Mouse (Mus musculus) intestine, postnatal 0 days (tissue): Measurements from ENCODE around the gene Aldh3b3. TPM values are rescaled to one million over a fixed set of nuclear protein-coding genes. Genes with fewer than 3 reads are reported as not detected.

Experiments used
- ATAC-seq: fragments of 200-750 bp; cut with Nextera tagmentation; 2 replicates; pipeline ENCODE4 v1.8.0; 2017; ENCODE audit warnings: mild to moderate bottlenecking, moderate TSS enrichment, moderate library complexity
- H3K27ac ChIP-seq: fragments of 300-500 bp; sonication (generic); 2 replicates; pipeline ENCODE4 v1.5.1; 2014; ENCODE audit warnings: mild to moderate bottlenecking, low read depth, low read length, moderate library complexity
- H3K27me3 ChIP-seq: fragments of 300-500 bp; sonication (generic); replicated peaks from 2 replicates; pipeline ENCODE4 v1.6.1; 2014; ENCODE audit warnings: low read length, mixed read lengths; ENCODE audit not compliant: control insufficient read depth, insufficient read depth
- H3K36me3 ChIP-seq: fragments of 300-500 bp; sonication (generic); 2 replicates; pipeline ENCODE4 v1.6.1; 2014; ENCODE audit warnings: mild to moderate bottlenecking, moderate library complexity; ENCODE audit not compliant: control insufficient read depth, insufficient read depth
- H3K4me1 ChIP-seq: fragments of 300-500 bp; sonication (generic); replicated peaks from 2 replicates; pipeline ENCODE4 v1.6.1; 2014; ENCODE audit warnings: antibody characterized with exemption, low read length, mixed read lengths; ENCODE audit not compliant: control insufficient read depth, insufficient read depth
- H3K4me2 ChIP-seq: fragments of 300-500 bp; sonication (generic); replicated peaks from 2 replicates; pipeline ENCODE4 v1.6.1; 2014; ENCODE audit warnings: low read depth, mild to moderate bottlenecking, moderate library complexity
- H3K4me3 ChIP-seq: fragments of 300-500 bp; sonication (generic); 2 replicates; pipeline ENCODE4 v1.5.1; 2014; ENCODE audit warnings: low read depth, low read length
- H3K9ac ChIP-seq: fragments of 300-500 bp; sonication (generic); 2 replicates; pipeline ENCODE4 v1.6.1; 2014; ENCODE audit warnings: mild to moderate bottlenecking, low read depth, low read length
- H3K9me3 ChIP-seq: fragments of 300-500 bp; sonication (generic); 2 replicates; pipeline ENCODE4 v1.6.1; 2016; ENCODE audit warnings: mixed run types; ENCODE audit not compliant: control insufficient read depth
- CTCF ChIP-seq: sonication (generic); IDR thresholded peaks from 2 replicates; pipeline ENCODE4 v1.5.1; 2016; ENCODE audit warnings: low read depth, mild to moderate bottlenecking, control low read depth, antibody characterized with exemption, moderate library complexity
- WGBS: fragments of 180-500 bp; shearing (Covaris S2); extraction: QIAGEN DNeasy Blood & Tissue Kit; methylation state at CpG from one replicate; pipeline ENCODE4 v1.1.7; 2014; 5-methylcytosine and 5-hydroxymethylcytosine counted together
- polyA plus RNA-seq: library from polyadenylated mRNA; unstranded; fragments of >200 nt; fragmentation: Nextera tagmentation; extraction: Ambion mirVana; gene quantifications from 2 replicates; pipeline ENCODE4 v1.2.1, GENCODE M21; 2015

The Aldh3b3 gene
- polyA plus RNA-seq, 1 experiment from 2014 or later = not detected

GRCm38 (mm10) chr19:4005091-4005490 is 46.6 kb downstream of the Aldh3b3 start:
- H3K4me2 ChIP-seq = no peak overlapping the region
- H3K27ac ChIP-seq = no peak overlapping the region
- H3K36me3 ChIP-seq = peaks cover 49% of the 10 kb centered on the region
- no peak overlapping the region for H3K4me3 ChIP-seq
- H3K9me3 ChIP-seq = no peaks in the 10 kb centered on the region
- 81% methylated on average over 9 of the region's 9 CpGs for WGBS
- H3K9ac ChIP-seq = no peak overlapping the region
- H3K4me1 ChIP-seq = peaks cover 4% of the 10 kb centered on the region; the same call in 1 of the 2 replicates
- no peak for TF ChIP-seq CTCF
- no peaks in the 10 kb centered on the region for H3K27me3 ChIP-seq
- no peak for ATAC-seq

GRCm38 (mm10) chr19:4005971-4006370 is 47.5 kb downstream of the Aldh3b3 start:
- no peak for TF ChIP-seq CTCF
- H3K36me3 ChIP-seq = peaks cover 53% of the 10 kb centered on the region
- no peak for ATAC-seq
- no peaks in the 10 kb centered on the region for H3K9me3 ChIP-seq
- H3K4me3 ChIP-seq = no peak overlapping the region
- H3K9ac ChIP-seq = no peak overlapping the region
- peaks cover 4% of the 10 kb centered on the region; the same call in 1 of the 2 replicates for H3K4me1 ChIP-seq
- H3K4me2 ChIP-seq = no peak overlapping the region
- no peaks in the 10 kb centered on the region for H3K27me3 ChIP-seq
- WGBS = 94% methylated on average over 8 of the region's 8 CpGs
- H3K27ac ChIP-seq = no peak overlapping the region

- Histone ChIP-seq H3K4me1 (no peaks in the 10 kb centered on the region), H3K9me3 (no peaks in the 10 kb centered on the region), H3K4me2 (no peak overlapping the region), H3K36me3 (peaks cover 44% of the 10 kb centered on the region), H3K9ac (no peak overlapping the region), H3K4me3 (no peak overlapping the region), H3K27me3 (no peaks in the 10 kb centered on the region), H3K27ac (no peak overlapping the region)
- no peak for ATAC-seq
- no peak for TF ChIP-seq CTCF
- 94% methylated on average over 5 of the region's 5 CpGs for whole genome bisulfite sequencing
Observed at GRCm38 (mm10) chr19:4011086-4011485, 52.6 kb downstream of the Aldh3b3 start.

- peak; percentile 95 for TF ChIP-seq CTCF
- H3K9me3 ChIP-seq = no peaks in the 10 kb centered on the region
- under 1% methylated on average over 45 of the region's 45 CpGs for WGBS
Observed at GRCm38 (mm10) chr19:4012432-4013022, 54.1 kb downstream of the Aldh3b3 start, which contains the start of gene Ndufv1. Gene Ndufv1, minus strand, starts transcription at chr19:4012806.

GRCm38 (mm10) chr19:4013066-4013465 is 54.6 kb downstream of the Aldh3b3 start:
- Histone ChIP-seq H3K9me3 (no peaks in the 10 kb centered on the region), H3K4me2 (peak overlapping the region; percentile 72), H3K4me3 (peak overlapping the region; percentile 85; the same call in 1 of the 2 replicates), H3K27me3 (no peaks in the 10 kb centered on the region), H3K4me1 (no peaks in the 10 kb centered on the region), H3K27ac (no peak overlapping the region), H3K36me3 (peaks cover 24% of the 10 kb centered on the region), H3K9ac (no peak overlapping the region)
- no peak for TF ChIP-seq CTCF
- WGBS = 18% methylated on average over 9 of the region's 9 CpGs
- ATAC-seq = no peak; the same call in 1 of the 2 replicates

More at GRCm38 (mm10) chr19:4012432-4013022, 54.1 kb downstream of the Aldh3b3 start, which contains the start of gene Ndufv1:
- no peaks in the 10 kb centered on the region for H3K4me1 ChIP-seq
- H3K4me2 ChIP-seq = peak within 1 kb of the TSS; percentile 72
- H3K27me3 ChIP-seq = no peaks in the 10 kb centered on the region
- peak; percentile 99 for ATAC-seq
- peaks cover 30% of the 10 kb centered on the region for H3K36me3 ChIP-seq
- H3K4me3 ChIP-seq = peak within 1 kb of the TSS; percentile 85
- peak within 1 kb of the TSS; percentile 58 for H3K9ac ChIP-seq
- peak within 1 kb of the TSS; percentile 73 for H3K27ac ChIP-seq

- peaks cover 7% of the 10 kb centered on the region for H3K36me3 ChIP-seq
- H3K4me2 ChIP-seq = no peak overlapping the region
- H3K4me3 ChIP-seq = no peak overlapping the region
- no peaks in the 10 kb centered on the region for H3K9me3 ChIP-seq
- no peaks in the 10 kb centered on the region for H3K4me1 ChIP-seq
- no peak overlapping the region for H3K9ac ChIP-seq
- H3K27ac ChIP-seq = no peak overlapping the region
- no peak for TF ChIP-seq CTCF
- H3K27me3 ChIP-seq = no peaks in the 10 kb centered on the region
- ATAC-seq = no peak
Observed at GRCm38 (mm10) chr19:4014802-4015201, 56.4 kb downstream of the Aldh3b3 start.
